Mouse (Mus musculus): ENCODE data around the gene Adgre5. TPM values are rescaled to one million over a fixed set of nuclear protein-coding genes. Genes with fewer than 3 reads are reported as not detected.

Adgre5 gene
- polyA plus RNA-seq, 1 experiment from 2014 or later = 35.9 TPM

GRCm38 (mm10) chr8:83731906-83732305, 9.2 kb downstream of the Adgre5 start:
- Histone ChIP-seq H3K9ac (ENCODE audit: low read length) (no peak overlapping the region), H3K4me1 (ENCODE audit: control insufficient read depth in 2 of 2, insufficient read depth in 2 of 2, low read length in 2 of 2) (0 out of 4 replicates have a peak, but pooled peaks cover 0 to 4% of the 10 kb centered on the region in 2 experiments), H3K4me2 (ENCODE audit: low read length) (no peak overlapping the region), H3K27ac (replicated peaks in 1 of 2; ENCODE audit: control insufficient read depth in 1 of 2, insufficient read depth in 1 of 2, low read depth in 2 of 2, low read length in 2 of 2) (no peak overlapping the region), H3K27me3 (ENCODE audit: control insufficient read depth, insufficient read depth, low read length) (no peaks in the 10 kb centered on the region), H3K9me3 (ENCODE audit: control insufficient read depth, low read length) (no peaks in the 10 kb centered on the region), H3K36me3 (ENCODE audit: control insufficient read depth, insufficient read depth, low read length) (peaks cover 58% of the 10 kb centered on the region), H3K4me3 (ENCODE audit: control insufficient read depth in 1 of 2, insufficient read depth in 1 of 2, low read depth in 1 of 2, low read length in 2 of 2) (no peak overlapping the region)
- ATAC-seq (ENCODE audit: insufficient number of reproducible peaks, insufficient read depth, low FRiP score, low read depth) = no peak
- 82% methylated on average over 5 of the region's 5 CpGs for WGBS

GRCm38 (mm10) chr8:83729009-83729807, 11.9 kb downstream of the Adgre5 start:
- 63% methylated on average over 11 of the region's 11 CpGs for WGBS
- Histone ChIP-seq H3K4me1 (ENCODE audit: control insufficient read depth in 2 of 2, insufficient read depth in 2 of 2, low read length in 2 of 2) (no peaks in the 10 kb centered on the region), H3K27ac (replicated peaks in 1 of 2; ENCODE audit: control insufficient read depth in 1 of 2, insufficient read depth in 1 of 2, low read depth in 2 of 2, low read length in 2 of 2) (no peak overlapping the region), H3K4me3 (ENCODE audit: control insufficient read depth in 1 of 2, insufficient read depth in 1 of 2, low read depth in 1 of 2, low read length in 2 of 2) (no peak overlapping the region), H3K36me3 (ENCODE audit: control insufficient read depth, insufficient read depth, low read length) (peaks cover 78% of the 10 kb centered on the region), H3K9me3 (ENCODE audit: control insufficient read depth, low read length) (no peaks in the 10 kb centered on the region), H3K9ac (ENCODE audit: low read length) (no peak overlapping the region), H3K27me3 (ENCODE audit: control insufficient read depth, insufficient read depth, low read length) (no peaks in the 10 kb centered on the region), H3K4me2 (ENCODE audit: low read length) (no peak overlapping the region)
- no peak for ATAC-seq (ENCODE audit: insufficient number of reproducible peaks, insufficient read depth, low FRiP score, low read depth)

- peaks cover 0 to 3% of the 10 kb centered on the region in 2 experiments; a peak in 1 of 4 replicates for H3K4me1 ChIP-seq (ENCODE audit: control insufficient read depth in 2 of 2, insufficient read depth in 2 of 2, low read length in 2 of 2)
- H3K9ac ChIP-seq (ENCODE audit: low read length) = no peak overlapping the region
- no peak overlapping the region for H3K4me2 ChIP-seq (ENCODE audit: low read length)
- H3K4me3 ChIP-seq (ENCODE audit: control insufficient read depth in 1 of 2, insufficient read depth in 1 of 2, low read depth in 1 of 2, low read length in 2 of 2) = no peak overlapping the region
- WGBS = 93% methylated on average over 8 of the region's 8 CpGs
- no peaks in the 10 kb centered on the region for H3K27me3 ChIP-seq (ENCODE audit: control insufficient read depth, insufficient read depth, low read length)
- no peak for ATAC-seq (ENCODE audit: insufficient number of reproducible peaks, insufficient read depth, low FRiP score, low read depth)
- peaks cover 92% of the 10 kb centered on the region for H3K36me3 ChIP-seq (ENCODE audit: control insufficient read depth, insufficient read depth, low read length)
- H3K9me3 ChIP-seq (ENCODE audit: control insufficient read depth, low read length) = no peaks in the 10 kb centered on the region
- no peak overlapping the region for H3K27ac ChIP-seq (replicated peaks in 1 of 2; ENCODE audit: control insufficient read depth in 1 of 2, insufficient read depth in 1 of 2, low read depth in 2 of 2, low read length in 2 of 2)
Measured at GRCm38 (mm10) chr8:83725521-83726102, 15.5 kb downstream of the Adgre5 start.

GRCm38 (mm10) chr8:83724697-83725482, 16.2 kb downstream of the Adgre5 start:
- Histone ChIP-seq H3K9ac (ENCODE audit: low read length) (no peak overlapping the region), H3K27ac (replicated peaks in 1 of 2; ENCODE audit: control insufficient read depth in 1 of 2, insufficient read depth in 1 of 2, low read depth in 2 of 2, low read length in 2 of 2) (no peak overlapping the region), H3K9me3 (ENCODE audit: control insufficient read depth, low read length) (no peaks in the 10 kb centered on the region), H3K4me2 (ENCODE audit: low read length) (no peak overlapping the region), H3K4me1 (ENCODE audit: control insufficient read depth in 2 of 2, insufficient read depth in 2 of 2, low read length in 2 of 2) (peaks cover 0 to 3% of the 10 kb centered on the region in 2 experiments; a peak in 1 of 4 replicates), H3K4me3 (ENCODE audit: control insufficient read depth in 1 of 2, insufficient read depth in 1 of 2, low read depth in 1 of 2, low read length in 2 of 2) (no peak overlapping the region), H3K36me3 (ENCODE audit: control insufficient read depth, insufficient read depth, low read length) (peaks cover 92% of the 10 kb centered on the region), H3K27me3 (ENCODE audit: control insufficient read depth, insufficient read depth, low read length) (no peaks in the 10 kb centered on the region)
- no peak for ATAC-seq (ENCODE audit: insufficient number of reproducible peaks, insufficient read depth, low FRiP score, low read depth)
- WGBS = 45% methylated on average over 15 of the region's 15 CpGs

DNA sequence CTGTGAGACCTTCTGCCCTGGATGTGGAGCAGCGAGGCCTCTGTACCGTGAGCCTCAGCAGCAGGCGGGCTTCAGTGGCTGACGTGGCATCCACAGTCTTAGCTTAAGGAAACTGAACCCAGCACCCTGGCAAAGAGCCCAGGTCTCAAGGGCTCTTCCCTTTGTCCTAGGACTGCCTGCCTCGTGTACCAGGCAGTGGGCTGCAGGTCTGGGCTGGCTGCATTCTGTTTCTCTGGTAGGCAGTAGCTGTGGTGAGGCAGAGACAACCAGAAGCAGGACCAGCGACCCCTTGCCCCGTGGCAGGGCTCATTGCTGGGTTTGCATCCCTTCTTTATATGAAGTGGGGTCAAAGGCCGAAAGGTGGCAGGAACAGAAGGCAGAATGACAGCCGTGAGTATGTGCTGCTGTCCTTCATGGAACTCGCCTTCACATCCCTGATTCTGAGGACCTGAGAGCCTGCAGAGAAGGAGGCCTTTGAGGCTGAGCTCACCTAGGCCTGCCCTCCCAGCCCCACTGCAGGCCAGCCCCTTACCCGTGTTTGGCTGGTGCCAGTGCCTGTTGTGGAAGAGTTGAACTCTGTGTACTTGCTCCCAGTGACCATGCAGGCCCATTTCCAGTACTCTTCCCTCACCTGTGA, 17.6 kb downstream of the Adgre5 start:
- Histone ChIP-seq H3K36me3 (ENCODE audit: control insufficient read depth, insufficient read depth, low read length) (peaks cover 90% of the 10 kb centered on the region), H3K9me3 (ENCODE audit: control insufficient read depth, low read length) (no peaks in the 10 kb centered on the region), H3K4me1 (ENCODE audit: control insufficient read depth in 2 of 2, insufficient read depth in 2 of 2, low read length in 2 of 2) (peaks cover 0 to 3% of the 10 kb centered on the region in 2 experiments; a peak in 1 of 4 replicates), H3K4me3 (ENCODE audit: control insufficient read depth in 1 of 2, insufficient read depth in 1 of 2, low read depth in 1 of 2, low read length in 2 of 2) (no peak overlapping the region), H3K4me2 (ENCODE audit: low read length) (no peak overlapping the region), H3K9ac (ENCODE audit: low read length) (no peak overlapping the region), H3K27me3 (ENCODE audit: control insufficient read depth, insufficient read depth, low read length) (no peaks in the 10 kb centered on the region), H3K27ac (replicated peaks in 1 of 2; ENCODE audit: control insufficient read depth in 1 of 2, insufficient read depth in 1 of 2, low read depth in 2 of 2, low read length in 2 of 2) (no peak overlapping the region)
- no peak for ATAC-seq (ENCODE audit: insufficient number of reproducible peaks, insufficient read depth, low FRiP score, low read depth)
- WGBS = 81% methylated on average over 11 of the region's 11 CpGs

- 85% methylated on average over 12 of the region's 12 CpGs for WGBS
- peaks cover 80% of the 10 kb centered on the region for H3K36me3 ChIP-seq (ENCODE audit: control insufficient read depth, insufficient read depth, low read length)
- no peaks in the 10 kb centered on the region for H3K9me3 ChIP-seq (ENCODE audit: control insufficient read depth, low read length)
- no peak overlapping the region for H3K27ac ChIP-seq (replicated peaks in 1 of 2; ENCODE audit: control insufficient read depth in 1 of 2, insufficient read depth in 1 of 2, low read depth in 2 of 2, low read length in 2 of 2)
- peaks cover 0 to 3% of the 10 kb centered on the region in 2 experiments; a peak in 1 of 4 replicates for H3K4me1 ChIP-seq (ENCODE audit: control insufficient read depth in 2 of 2, insufficient read depth in 2 of 2, low read length in 2 of 2)
- ATAC-seq (ENCODE audit: insufficient number of reproducible peaks, insufficient read depth, low FRiP score, low read depth) = no peak
- no peaks in the 10 kb centered on the region for H3K27me3 ChIP-seq (ENCODE audit: control insufficient read depth, insufficient read depth, low read length)
- H3K9ac ChIP-seq (ENCODE audit: low read length) = no peak overlapping the region
- no peak overlapping the region for H3K4me3 ChIP-seq (ENCODE audit: control insufficient read depth in 1 of 2, insufficient read depth in 1 of 2, low read depth in 1 of 2, low read length in 2 of 2)
- no peak overlapping the region for H3K4me2 ChIP-seq (ENCODE audit: low read length)
Measured at GRCm38 (mm10) chr8:83722631-83723030, 18.5 kb downstream of the Adgre5 start.

GRCm38 (mm10) chr8:83721405-83722025, 19.6 kb downstream of the Adgre5 start:
- no peak overlapping the region for H3K4me2 ChIP-seq (ENCODE audit: low read length)
- peaks cover 71% of the 10 kb centered on the region for H3K36me3 ChIP-seq (ENCODE audit: control insufficient read depth, insufficient read depth, low read length)
- H3K4me3 ChIP-seq (ENCODE audit: control insufficient read depth in 1 of 2, insufficient read depth in 1 of 2, low read depth in 1 of 2, low read length in 2 of 2) = no peak overlapping the region
- no peaks in the 10 kb centered on the region for H3K9me3 ChIP-seq (ENCODE audit: control insufficient read depth, low read length)
- H3K9ac ChIP-seq (ENCODE audit: low read length) = no peak overlapping the region
- peak; percentile 22; the same call in 1 of the 2 replicates for ATAC-seq (ENCODE audit: insufficient number of reproducible peaks, insufficient read depth, low FRiP score, low read depth)
- peak overlapping the region; percentile 19 to 20; a peak in 2 of 4 replicates for H3K27ac ChIP-seq (replicated peaks in 1 of 2; ENCODE audit: control insufficient read depth in 1 of 2, insufficient read depth in 1 of 2, low read depth in 2 of 2, low read length in 2 of 2)
- no peaks in the 10 kb centered on the region for H3K27me3 ChIP-seq (ENCODE audit: control insufficient read depth, insufficient read depth, low read length)
- peaks cover 6 to 13% of the 10 kb centered on the region in 2 experiments for H3K4me1 ChIP-seq (ENCODE audit: control insufficient read depth in 2 of 2, insufficient read depth in 2 of 2, low read length in 2 of 2)
- 78% methylated on average over 25 of the region's 25 CpGs for WGBS
